Mouse (Mus musculus) cerebral cortex, adult 2 months (tissue): ENCODE results near the gene C77080.

Experiments
- WGBS: fragments of 180-500 bp; shearing (Covaris S2); methylation state at CpG from one replicate; pipeline ENCODE4 v1.1.7; 2018; 5-methylcytosine and 5-hydroxymethylcytosine counted together

C77080 gene

DNA sequence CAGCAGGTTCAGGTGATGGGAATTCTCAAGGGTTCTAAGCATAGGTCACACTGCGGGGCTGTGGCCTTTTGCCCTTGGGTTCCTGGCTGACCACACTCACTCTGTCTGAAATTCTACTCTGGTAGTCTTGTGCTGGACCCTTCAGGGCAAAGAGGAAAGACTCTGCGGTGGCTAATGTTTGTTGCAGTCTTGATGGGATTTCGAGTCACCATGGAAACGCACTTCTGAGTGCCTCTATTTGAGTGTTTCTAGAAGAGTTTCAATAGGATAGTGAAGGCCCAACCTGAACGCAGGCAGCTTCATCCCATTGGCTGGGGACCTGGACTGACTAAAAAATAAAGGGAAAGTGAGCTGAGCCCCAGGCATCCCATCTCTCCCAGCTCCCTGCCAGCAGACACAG, 5.6 kb upstream of the C77080 start:
- WGBS = 74% methylated on average over 5 of the region's 5 CpGs

DNA sequence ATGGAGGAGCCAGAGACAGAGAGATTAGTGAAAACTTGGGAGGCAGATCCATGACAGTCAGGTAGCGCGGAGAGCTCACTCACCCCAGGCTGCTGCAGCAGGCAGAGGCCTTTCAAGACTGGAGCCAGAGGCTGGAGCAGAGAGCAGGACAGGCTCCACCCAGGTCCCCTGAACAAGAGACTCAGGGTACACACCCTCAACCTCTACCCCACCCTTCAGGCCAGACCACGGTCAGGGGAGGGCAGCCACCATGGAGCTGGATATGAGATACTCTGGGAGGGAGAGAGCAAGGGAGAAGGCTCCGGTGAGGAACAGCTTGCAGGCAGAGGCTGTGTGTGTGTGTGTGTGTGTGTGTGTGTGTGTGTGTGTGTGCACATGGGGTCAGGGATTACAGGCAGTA, 5.0 kb upstream of the C77080 start:
- WGBS = 91% methylated on average over 4 of the region's 4 CpGs

DNA sequence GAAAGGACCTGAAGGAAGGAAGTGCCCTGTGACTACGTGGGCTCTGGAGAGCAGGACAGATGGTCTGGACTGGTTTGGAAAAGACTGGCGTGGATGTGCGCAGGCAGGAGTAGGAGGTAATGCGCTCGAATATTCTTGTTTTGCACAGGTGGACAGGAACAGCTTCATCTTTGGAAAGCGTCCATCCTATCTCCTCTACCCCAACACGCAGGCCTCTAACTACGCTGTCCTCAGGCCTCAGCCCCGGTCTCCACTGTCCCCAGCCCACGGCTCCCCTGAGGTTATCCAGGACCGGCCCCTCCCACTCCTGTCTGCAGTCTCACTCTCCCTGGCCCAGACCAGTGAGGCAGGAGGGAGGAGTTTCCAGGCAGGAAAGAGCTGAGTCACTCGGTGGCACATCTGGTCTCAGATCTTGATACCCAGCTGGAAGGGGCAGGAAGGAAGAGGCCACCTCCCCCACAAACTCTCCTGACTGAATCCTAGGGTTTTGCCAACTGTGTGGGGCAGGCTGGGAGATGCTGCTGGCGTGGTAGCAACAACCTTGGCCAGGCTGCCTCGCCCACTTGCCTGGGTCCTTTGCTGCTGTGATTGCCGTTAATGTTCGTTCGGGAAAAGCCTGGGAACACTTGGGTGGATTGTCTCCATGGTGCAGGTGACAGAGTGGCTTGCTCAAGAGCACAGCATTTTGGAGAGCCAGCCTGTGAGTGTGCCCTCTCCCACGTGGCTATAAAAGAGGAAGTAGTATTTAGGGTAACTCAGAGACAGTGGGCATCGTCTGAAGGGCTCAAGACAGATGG, 2.2 kb upstream of the C77080 start:
- 23% methylated on average over 19 of the region's 19 CpGs for WGBS

DNA sequence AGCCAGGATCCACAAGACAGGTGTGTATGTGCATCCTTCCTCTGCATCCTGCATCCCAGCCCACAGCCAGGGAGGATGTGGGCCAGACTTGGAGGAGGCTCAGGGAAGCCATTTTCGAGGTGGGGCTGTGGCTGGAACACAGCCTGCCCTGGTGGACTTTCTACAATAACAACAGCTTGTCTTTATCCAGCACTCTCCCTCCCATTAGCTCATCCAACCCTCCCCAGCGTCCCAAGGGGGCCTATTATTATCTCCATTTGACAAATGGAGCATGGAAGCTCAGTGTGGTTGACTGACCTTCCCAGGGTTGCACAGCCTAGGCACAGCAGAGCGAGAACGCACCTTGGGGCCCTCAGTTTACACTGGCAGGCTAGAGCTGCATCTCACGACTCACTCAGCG, 526 bp downstream of the C77080 start:
- 50% methylated on average over 6 of the region's 6 CpGs for WGBS

DNA sequence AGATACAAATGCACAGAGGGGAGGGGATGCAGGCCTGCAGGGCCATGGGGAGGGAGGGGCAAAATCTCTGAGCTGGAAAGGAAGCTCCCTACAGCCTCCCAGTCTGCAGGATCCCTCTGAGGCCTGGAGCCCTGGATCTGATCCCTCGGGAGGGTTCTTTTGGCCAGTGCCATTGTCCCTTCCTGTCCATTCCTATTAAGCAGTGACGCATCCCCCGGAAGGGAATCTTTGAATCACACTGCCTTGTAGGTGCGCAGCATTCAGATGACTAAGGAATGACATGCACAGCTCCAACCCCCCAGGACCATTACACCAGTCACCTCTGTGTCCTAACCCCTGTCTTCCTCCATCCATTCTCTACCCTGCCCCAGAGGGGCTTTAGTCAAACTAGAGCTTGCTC, 2.1 kb downstream of the C77080 start:
- WGBS = 77% methylated on average over 4 of the region's 4 CpGs

DNA sequence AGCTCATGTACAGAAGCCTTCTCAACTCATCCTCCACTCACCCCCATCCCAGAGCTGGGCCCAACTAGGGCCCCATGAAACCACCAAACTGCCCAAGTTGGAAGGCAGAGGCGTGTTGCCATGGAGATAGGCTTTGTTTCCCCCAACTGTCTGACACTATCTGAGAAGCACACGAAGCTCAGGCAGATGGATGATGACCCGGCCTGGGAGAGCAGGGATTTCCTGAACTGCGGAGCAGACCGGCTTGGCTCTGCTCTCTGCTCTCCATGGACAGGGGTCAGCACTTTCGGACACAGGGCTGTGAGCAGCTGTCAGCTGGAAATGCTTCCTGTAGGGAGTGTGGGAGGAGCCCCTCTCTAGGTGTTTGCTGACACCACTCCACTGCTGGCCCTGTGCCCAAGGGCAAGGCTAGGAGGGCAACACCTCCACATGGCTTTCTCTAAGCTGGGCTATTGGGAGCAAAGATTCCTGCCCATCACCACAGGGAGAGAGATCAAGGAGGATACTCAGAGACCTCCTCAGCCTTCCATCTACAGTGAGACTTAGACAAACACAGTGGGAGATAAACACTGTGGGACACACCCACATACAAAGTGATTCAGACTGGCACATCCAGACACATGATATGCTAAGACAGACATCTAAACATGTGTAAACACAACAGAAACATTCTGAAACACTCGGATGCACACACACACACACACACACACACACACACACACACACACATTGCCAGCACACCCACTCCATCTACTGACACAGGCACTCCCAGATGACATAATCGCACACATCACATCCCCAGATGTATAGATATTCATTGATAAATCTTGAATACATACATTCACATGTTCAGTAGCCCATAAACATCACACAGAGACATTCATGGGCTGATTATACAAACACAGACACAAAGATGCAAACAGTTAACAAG, 4.5 kb downstream of the C77080 start:
- WGBS = 45% methylated on average over 8 of the region's 8 CpGs

DNA sequence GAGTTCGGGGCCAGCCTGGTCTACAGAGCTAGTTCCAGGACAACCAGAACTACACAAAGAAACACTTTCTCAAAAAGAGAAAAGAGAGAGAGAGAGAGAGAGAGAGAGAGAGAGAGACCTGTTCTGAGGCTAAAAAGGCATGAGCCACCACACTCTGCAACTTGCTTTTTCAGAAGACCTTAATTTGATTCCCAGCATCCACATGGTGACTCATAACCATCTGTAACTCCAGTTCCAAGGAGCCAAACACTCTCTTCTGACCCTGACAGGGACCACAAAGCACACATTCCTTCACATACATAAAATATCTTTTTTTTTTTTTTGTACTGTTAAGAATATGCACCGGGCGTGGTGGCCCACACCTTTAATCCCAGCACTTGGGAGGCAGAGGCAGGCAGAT, 6.6 kb downstream of the C77080 start:
- 89% methylated on average over 3 of the region's 3 CpGs for WGBS

DNA sequence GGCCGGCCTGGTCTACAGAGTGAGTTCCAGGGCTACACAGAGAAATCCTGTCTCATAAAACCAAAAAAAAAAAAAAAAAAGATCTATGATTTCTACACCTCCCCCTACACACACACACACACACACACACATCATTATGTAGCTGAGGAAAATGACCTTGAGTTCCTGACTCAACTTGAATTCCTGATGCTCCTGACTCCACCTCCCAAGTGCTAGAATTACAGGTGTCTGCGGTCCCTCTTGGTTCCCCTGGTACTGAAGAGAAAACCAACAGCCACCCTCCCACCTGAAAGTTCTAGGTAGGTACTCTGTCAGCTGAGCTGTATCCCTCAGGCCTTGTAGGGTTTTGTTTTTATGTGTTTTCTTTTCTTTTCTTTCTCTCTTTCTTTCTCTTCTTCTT, 8.7 kb downstream of the C77080 start:
- WGBS = 93% methylated on average over 2 of the region's 2 CpGs

DNA sequence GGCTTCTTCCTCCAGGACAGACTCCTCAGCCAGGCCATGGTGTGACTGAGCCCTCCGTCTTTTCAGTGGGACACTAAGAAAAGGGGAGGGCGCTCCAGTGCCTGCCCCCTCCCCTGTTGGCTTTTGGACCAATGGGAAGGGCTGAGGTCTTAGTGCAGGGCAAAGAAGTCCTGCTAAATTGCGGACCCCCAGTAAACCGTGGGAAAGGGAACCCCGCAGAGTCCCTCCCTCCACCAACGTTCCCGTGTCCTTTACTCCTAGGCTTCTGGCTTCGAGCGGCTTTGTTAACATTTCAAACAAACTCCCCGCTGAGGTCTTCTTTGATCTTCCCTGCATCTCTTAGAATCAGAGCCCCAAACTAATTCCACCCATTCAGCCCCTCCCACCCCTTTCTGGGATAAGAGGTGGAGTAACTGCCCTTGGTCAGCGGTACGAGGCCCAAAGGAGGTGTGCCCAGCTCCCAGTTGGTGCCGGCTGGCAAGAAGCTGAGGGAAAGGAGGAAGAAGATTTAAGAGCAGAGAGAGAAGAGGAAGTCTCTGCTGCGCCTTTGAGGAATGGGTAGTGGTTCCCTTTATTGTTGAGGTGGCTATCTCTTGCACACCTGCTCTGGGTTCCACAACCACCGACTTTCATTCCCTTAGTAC, 9.6 kb downstream of the C77080 start:
- 48% methylated on average over 15 of the region's 15 CpGs for WGBS

DNA sequence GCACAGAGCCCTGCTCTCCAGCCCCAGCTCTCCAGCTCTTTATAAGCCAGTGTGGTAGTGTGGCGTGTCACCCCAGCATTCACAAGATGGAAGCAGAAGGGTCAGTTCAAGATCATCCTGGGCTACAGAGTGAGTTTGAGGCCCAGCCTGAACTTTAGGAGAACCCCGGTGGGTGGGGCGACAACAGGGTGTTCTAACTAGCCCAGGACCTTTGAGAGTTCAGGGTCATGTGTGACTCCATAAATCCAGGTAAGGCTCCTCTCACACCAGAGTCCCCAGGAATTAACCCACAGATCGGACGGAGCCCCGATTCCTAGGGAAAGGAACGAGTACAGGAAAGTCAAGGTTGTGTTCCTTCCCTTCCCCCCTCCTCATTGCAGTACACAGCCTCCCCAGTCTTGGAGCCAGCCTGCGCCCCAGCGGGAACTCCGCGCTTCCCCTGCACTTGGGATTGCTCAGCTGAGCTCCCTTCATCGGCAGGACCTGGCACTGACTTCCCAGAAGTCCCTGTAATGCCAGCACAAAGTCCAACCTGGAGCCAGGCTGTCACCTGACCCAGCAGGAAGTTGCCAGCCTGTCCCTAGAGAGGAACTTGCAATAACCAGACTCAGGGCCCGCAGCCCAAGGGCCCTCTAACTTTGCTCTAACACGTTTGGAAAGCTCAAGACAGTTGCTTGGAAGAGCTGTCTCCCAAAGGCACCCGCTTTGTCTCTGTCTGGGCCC, 10.3 kb downstream of the C77080 start:
- WGBS = 64% methylated on average over 15 of the region's 15 CpGs

DNA sequence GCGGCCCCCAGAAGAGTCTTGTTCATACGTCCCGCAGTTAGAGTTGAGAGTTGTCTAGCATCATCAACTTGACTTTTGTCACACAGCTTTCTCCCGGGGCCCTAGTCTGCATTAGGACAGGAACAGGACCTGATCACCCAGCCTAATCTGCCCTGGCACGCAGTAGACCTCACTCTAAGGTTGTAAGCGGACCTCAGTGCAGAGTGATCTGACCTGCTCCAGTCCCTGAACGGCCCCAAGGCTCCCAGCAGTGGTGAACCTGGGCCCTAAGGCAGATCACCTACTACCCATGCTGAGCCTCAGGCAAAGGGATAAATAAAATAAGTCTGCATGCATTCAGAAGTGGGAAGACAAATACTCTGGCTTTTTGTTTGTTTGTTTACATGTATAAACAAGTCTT, 11.9 kb downstream of the C77080 start:
- WGBS = 84% methylated on average over 7 of the region's 7 CpGs

DNA sequence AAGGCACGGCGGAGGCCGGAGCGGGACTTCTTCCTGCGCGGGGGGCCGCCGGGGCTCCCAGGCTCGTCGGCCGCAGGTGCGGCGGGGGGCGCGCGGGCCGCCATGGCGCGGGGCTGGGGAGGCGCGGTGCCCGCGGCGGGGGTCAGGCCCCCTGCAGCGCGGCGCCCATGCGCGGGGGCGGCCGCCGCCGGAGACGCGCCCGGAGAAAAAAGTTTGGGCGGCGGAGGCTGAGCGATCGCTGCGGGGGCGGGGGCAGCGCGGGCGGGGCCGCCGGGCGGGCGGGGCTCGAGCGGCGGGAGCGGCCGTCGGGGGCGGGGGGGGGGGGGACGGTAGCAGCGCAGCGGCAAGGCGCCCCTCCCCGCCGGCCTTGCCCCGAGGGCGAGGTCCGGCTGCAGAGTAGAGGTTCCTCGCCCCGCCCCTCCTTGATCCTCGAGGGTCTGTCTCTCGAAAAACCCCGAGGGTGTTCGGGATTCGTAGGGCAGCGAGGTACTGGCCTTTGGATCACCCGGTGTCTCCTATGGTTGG, 12.9 kb downstream of the C77080 start:
- 2% methylated on average over 50 of the region's 74 CpGs for WGBS

DNA sequence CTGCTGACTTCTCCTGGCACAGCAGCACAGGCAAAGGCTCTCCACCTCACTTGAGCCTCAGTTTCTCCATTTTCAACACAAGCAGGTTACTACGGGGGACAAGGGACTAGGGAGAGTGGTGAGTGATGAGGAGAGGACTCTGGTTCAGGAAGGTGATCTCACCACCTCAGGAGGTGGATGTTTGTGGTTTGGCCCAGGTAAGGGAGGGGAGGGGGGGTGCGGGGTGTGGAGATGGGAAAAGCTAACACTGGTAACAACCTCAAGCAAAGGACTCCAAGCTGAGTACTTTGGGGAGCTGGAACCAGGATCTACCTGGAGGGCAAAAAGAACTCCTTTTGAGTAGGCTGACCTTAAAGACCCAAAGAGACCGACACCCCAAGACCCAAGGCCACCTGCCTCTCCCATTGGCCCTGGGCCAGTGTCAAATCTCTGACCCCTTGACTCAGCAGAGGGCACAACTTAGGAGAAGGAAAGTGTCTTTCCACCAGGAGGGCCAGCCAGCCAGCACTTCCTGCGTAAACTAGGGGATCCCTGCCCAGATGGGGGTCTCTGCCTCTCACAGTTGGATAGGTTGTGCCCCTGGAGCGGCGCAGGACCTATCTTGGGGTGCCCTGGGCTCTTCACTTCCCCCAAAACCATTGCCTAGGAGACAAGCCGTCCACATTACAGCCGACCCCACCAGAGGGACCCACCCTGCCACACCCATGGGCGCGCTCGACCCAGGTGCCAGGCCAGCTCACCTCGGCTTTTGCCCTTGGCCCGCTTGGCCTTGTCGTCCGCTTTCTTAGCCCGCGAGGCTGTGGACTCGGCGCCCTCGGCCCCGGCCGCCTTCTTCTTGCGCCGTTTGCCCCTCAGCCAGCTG, 13.6 kb downstream of the C77080 start:
- WGBS = 18% methylated on average over 24 of the region's 24 CpGs

DNA sequence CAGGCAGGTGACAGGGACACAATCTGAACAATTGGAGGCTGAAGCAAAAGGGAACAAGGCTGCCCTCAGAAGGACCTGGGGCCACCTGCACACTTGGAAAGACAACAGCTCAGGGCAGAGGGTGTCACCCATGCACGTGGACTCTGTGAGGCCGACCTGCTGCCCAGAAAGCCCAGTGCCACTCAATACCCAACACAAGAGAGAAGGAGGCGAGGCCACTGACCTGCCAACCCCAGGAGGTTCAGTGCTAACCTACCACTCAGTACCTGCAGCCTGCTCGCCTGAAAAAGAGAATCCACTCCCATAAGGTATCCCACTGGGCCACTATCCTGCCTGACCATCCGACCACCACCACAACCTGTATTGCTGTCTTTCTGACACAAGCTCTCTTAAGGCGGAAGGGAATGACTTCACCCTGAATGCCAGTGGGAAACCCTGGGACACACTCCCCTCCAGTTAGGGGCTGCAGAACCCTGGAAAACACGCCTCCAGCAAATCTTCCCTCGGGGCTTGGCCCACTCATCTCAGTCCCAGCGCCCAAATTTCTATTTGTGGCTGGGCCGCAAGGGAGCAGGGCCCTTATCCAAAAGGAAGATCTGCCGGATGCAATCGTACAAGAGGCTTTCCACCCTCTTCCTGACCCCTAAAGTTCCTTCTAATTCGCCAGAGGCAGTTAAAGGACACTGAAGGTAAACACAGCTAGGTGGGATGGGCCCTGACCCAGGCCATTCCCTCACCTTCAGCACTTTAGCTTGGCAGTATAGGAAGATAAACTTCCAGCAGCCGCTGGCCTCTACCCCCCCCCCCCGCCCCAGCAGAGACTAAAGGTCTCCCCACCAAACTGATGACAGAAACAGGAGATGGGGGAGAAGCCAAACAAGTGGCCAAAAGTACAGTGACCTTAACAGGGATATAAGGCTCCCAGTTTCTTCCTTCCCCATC, 14.6 kb downstream of the C77080 start:
- WGBS = 61% methylated on average over 15 of the region's 15 CpGs

DNA sequence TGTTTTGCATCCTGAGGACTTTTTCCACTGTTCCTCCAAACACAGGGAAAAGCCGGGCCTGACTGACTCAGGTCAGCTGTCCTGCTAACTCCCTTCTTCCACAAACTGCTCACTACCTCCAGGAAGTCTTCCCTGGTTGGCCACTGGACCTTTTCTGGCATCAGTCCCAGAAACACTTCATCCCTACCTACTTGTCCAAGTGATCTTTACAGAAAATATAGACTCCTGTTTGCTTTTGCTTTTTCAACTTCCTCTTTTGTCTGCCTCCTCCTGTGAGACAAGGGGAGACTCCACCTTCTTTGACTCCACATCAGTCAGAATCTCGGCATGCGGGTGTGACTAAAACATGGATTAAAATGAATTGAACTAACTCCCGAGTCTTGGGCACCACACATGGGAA, 16.4 kb downstream of the C77080 start:
- 58% methylated on average over 4 of the region's 4 CpGs for WGBS

DNA sequence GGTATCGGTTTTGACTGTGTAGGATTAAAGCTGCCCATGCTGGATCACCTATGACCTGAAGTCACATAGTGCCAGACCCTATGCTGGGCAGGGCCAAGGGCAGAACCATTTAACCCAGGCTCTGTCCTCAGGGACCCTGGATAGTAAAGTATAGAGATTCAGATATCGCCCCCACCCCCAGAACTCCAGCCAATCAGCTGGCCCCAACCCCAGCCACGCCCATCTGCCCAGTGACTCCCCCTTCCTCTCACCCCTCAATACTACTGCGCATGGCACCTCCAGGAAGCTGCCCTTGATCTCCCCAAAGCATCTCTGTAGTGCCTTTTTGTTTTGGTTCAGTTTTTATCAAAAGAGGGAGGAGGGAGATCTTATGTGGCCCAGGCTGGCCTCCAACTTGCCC, 18.4 kb downstream of the C77080 start:
- 75% methylated on average over 4 of the region's 4 CpGs for WGBS

DNA sequence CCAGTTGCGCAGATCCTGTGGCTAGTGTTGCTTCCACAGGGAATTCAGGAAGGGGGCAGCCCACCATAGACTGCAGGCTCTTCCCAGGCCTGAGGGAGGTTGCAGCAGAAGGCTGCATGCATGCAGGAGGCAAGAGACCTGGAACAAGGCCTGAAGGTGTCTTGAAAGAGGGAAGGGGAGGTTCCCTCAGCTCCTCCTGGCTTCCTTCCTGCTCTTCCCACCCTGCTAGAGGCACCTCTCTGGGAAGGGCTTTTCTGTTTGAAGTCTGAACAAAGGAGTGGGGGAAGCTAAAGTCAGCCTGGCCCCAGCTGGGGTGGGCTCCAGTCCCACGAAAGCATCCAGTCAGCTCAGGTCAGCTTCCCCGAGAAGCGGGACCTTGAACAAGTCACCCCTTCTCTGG, 18.9 kb downstream of the C77080 start:
- 76% methylated on average over 4 of the region's 4 CpGs for WGBS

DNA sequence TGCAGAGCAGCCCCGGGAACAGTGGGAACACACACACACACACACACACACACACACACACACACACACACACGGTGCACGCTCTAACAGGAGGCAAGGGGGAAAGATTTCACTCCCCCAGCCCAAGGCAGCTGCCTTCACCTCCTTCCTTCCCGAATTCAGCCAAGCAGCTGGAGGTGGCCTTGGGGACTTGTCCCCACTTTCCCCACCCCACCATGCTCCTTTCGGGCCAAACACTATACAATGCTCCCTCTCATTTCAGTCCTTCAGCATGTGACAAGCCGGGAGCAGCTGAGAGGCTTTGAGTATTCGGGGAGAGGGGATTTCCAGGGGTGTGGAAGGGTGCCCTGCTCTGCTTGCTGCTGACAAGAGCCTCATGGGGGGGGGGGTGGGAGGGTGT, 19.3 kb downstream of the C77080 start:
- WGBS = 35% methylated on average over 7 of the region's 7 CpGs

DNA sequence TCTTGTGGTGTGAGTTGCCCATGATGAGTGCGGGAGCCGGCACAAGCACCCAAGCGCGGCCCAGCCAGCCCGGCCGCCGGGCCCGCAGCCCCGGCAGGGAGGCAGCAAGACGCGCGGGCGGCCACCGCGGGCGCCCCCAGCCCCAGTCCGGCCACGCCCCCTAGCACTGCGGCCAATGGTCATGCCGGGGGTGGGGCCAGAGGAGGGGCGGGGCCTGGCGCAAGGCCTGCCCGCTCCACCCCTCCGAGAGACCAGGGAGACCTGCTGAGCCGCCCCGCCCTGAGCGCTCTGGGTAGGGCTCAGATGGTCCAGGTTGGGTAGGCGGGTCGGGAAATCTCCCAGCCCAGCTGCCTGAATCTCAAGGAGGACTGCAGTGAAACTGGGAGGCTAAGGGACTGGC, 22.1 kb downstream of the C77080 start:
- under 1% methylated on average over 29 of the region's 29 CpGs for WGBS
